ENCODE assay signal across 8 mouse cellular contexts in genomic region chr1:36784365-36785134, GRCm38 (mm10). TPM values are rescaled to one million over a fixed set of nuclear protein-coding genes. Genes with fewer than 3 reads are reported as not detected.
DNase-seq lines count a peak whose midpoint lies in the region; ATAC-seq and TF ChIP-seq lines count a peak whose summit lies in the region.

No protein-coding gene starts in this region.

- peak overlapping the region; percentile 92 for H3K4me2 ChIP-seq in intestine, postnatal 0 days (replicated peaks; ENCODE audit: low read depth)

- H3K27me3 ChIP-seq in embryonic facial prominence, embryonic 10.5 days (replicated peaks; ENCODE audit: low read depth, poor library complexity, severe bottlenecking), result peaks cover 18% of the 10 kb centered on the region; the same call in 1 of the 2 replicates
- no peaks in the 10 kb centered on the region for H3K27me3 ChIP-seq in intestine, postnatal 0 days (replicated peaks; ENCODE audit: control insufficient read depth, insufficient read depth, low read length)
- H3K27me3 ChIP-seq in midbrain, embryonic 10.5 days (ENCODE audit: low read depth, poor library complexity, severe bottlenecking), result peaks cover 19% of the 10 kb centered on the region; the same call in 1 of the 2 replicates

- H3K9ac ChIP-seq in intestine, postnatal 0 days (ENCODE audit: low read depth, low read length), result 0 out of 2 replicates have a peak overlapping the region, but pooled peaks have one; percentile 34

- H3K4me1 ChIP-seq in embryonic facial prominence, embryonic 10.5 days, result peaks cover 12% of the 10 kb centered on the region
- no peaks in the 10 kb centered on the region; the same call in 1 of the 2 replicates for H3K4me1 ChIP-seq in intestine, postnatal 0 days (replicated peaks; ENCODE audit: control insufficient read depth, insufficient read depth, low read length)
- H3K4me1 ChIP-seq in midbrain, embryonic 10.5 days, result peaks cover 10% of the 10 kb centered on the region

- TF ChIP-seq CTCF in intestine, postnatal 0 days (IDR thresholded peaks at IDR 0.05; ENCODE audit: low read depth), result peak; percentile 91

- DNase-seq in urinary bladder, adult 18-20 months (ENCODE audit: low spot score in 2 of 2), result peak; percentile 53 to 66
- no peak for DNase-seq in urinary bladder, postnatal 10 days (ENCODE audit: low spot score)
- DNase-seq in embryonic facial prominence, embryonic 10.5 days (ENCODE audit: low spot score), result peak; percentile 83
- DNase-seq in left cerebral cortex, postnatal 36 days (ENCODE audit: low spot score in 2 of 2), result peak; percentile 76 to 85
- peak; percentile 78 for DNase-seq in midbrain, embryonic 10.5 days (ENCODE audit: low spot score)
- peak; percentile 76 for DNase-seq in skeletal muscle tissue, adult 2 months (ENCODE audit: low read depth, low spot score)

- no peaks in the 10 kb centered on the region for H3K9me3 ChIP-seq in embryonic facial prominence, embryonic 10.5 days
- H3K9me3 ChIP-seq in intestine, postnatal 0 days (ENCODE audit: control insufficient read depth), result no peaks in the 10 kb centered on the region
- H3K9me3 ChIP-seq in midbrain, embryonic 10.5 days (replicated peaks), result no peaks in the 10 kb centered on the region

- no peaks in the 10 kb centered on the region for H3K36me3 ChIP-seq in embryonic facial prominence, embryonic 10.5 days (replicated peaks)
- H3K36me3 ChIP-seq in intestine, postnatal 0 days (ENCODE audit: control insufficient read depth, insufficient read depth), result no peaks in the 10 kb centered on the region
- H3K36me3 ChIP-seq in midbrain, embryonic 10.5 days, result no peaks in the 10 kb centered on the region

- ATAC-seq in granulocyte monocyte progenitor cell, adult 5-6 weeks (replicated peaks; ENCODE audit: poor library complexity, severe bottlenecking), result peak; percentile 56
- ATAC-seq in intestine, postnatal 0 days, result peak; percentile 61

- WGBS in embryonic facial prominence, embryonic 10.5 days, result 5% methylated on average over 20 of the region's 20 CpGs
- WGBS in intestine, postnatal 0 days, result 5% methylated on average over 20 of the region's 20 CpGs
- 5% methylated on average over 20 of the region's 20 CpGs for WGBS in midbrain, embryonic 10.5 days

- H3K27ac ChIP-seq in embryonic facial prominence, embryonic 10.5 days (replicated peaks), result peak overlapping the region; percentile 36; the same call in 1 of the 2 replicates
- no peak overlapping the region for H3K27ac ChIP-seq in intestine, postnatal 0 days (ENCODE audit: low read depth, low read length)
- peak overlapping the region; percentile 74 for H3K27ac ChIP-seq in midbrain, embryonic 10.5 days (replicated peaks)

- H3K4me3 ChIP-seq in embryonic facial prominence, embryonic 10.5 days, result peak overlapping the region; percentile 57
- H3K4me3 ChIP-seq in intestine, postnatal 0 days (ENCODE audit: low read depth, low read length), result peak overlapping the region; percentile 43
- peak overlapping the region; percentile 53 for H3K4me3 ChIP-seq in midbrain, embryonic 10.5 days

- intact Hi-C loops in left cerebral cortex, postnatal 36 days (cut with DNase I), result loop anchor here (1.0 kb wide), 1 partner anchor 466 kb away; no protein-coding TSS in a partner anchor

RNA-seq across cellular contexts. Expression of gene Zap70, which starts 23.0 kb away (rescaled TPM):
- 0.24 and 0.31 TPM in 2 replicates for polyA plus RNA-seq in embryonic facial prominence, embryonic 10.5 days (2016; fragmentation: Nextera tagmentation; extraction: Ambion mirVana)
- total RNA-seq in granulocyte monocyte progenitor cell, adult 5-6 weeks (2014; fragmentation: Nextera tagmentation), result not detected in 2 replicates
- total RNA-seq in granulocyte monocyte progenitor cell, adult 5-6 weeks (2017), result 0.13 TPM in 1 of 2 replicates, not detected in the other
- polyA plus RNA-seq in intestine, postnatal 0 days (2015; fragmentation: Nextera tagmentation; extraction: Ambion mirVana), result 0.24 and 0.70 TPM in 2 replicates
- 1 to 10 TPM; 1.2 to 1.3 TPM for total RNA-seq in left cerebral cortex, postnatal 36 days (2021)
- 0.26 and 0.43 TPM in 2 replicates for polyA plus RNA-seq in midbrain, embryonic 10.5 days (2016; fragmentation: Nextera tagmentation; extraction: Ambion mirVana)
